Mouse (Mus musculus): ENCODE measurements at regions not wholly inside any gene's neighbourhood (a gene's known extent, or its start where the extent isn't known, plus 50 kb on each side); places are given as distances from the start of the nearest gene placed in this dataset.
A peak's percentile ranks its signal among the peaks of the same experiment; 100 is the strongest.

DNA sequence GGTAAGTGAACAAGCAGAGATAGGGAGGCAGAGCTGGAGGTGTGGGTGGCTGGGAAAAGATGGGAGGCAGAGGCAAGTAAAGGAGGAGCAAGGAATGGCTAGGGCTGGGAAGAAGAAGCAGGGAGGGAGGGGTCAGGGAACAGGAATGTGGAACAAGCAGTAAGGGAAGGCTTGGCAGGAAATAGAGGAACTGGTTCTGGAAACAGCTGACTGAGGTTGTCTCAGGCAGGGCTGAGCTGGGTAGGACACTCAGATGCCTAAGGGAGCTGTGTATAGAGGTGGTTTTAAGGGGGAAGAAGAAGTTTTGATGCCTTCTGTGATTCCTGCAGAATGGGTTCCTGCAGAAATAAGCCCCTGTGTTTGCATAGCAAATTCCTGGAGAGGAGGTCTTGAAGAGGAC, 92.7 kb downstream of the Nucb2 start:
- ATAC-seq (ENCODE audit: insufficient read depth, low FRiP score, low read depth): no peak
- no peak overlapping the region for H3K4me3 ChIP-seq (replicated peaks)
- no peaks in the 10 kb centered on the region for H3K4me1 ChIP-seq
- no peak overlapping the region for H3K27ac ChIP-seq
- H3K27me3 ChIP-seq (replicated peaks): no peaks in the 10 kb centered on the region
- H3K4me2 ChIP-seq: no peak overlapping the region
- no peaks in the 10 kb centered on the region for H3K36me3 ChIP-seq
- H3K9ac ChIP-seq: no peak overlapping the region
- H3K9me3 ChIP-seq: no peaks in the 10 kb centered on the region

DNA sequence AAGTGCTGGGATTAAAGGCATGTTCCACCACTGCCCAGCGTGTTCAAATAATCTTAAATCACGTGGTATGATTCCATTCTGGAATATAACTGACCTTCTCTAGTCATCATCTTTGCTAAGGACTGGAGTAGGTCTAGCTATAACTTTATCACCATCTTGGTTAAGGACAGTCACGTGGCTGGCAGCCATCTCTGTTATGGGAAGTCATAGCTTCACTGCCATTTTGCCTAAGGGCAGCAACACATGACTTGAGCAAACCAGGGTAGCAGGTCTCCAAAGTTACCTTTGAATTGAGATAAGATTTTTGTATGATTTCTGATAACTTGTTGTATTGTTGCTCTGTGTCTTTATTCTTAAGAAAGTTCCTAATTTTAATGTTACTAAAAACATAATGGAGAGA, 96.2 kb downstream of the Nucb2 start:
- no peak overlapping the region for H3K4me2 ChIP-seq
- no peaks in the 10 kb centered on the region for H3K4me1 ChIP-seq
- no peaks in the 10 kb centered on the region for H3K36me3 ChIP-seq
- WGBS: 85% methylated on average over 3 of the region's 3 CpGs
- no peak overlapping the region for H3K27ac ChIP-seq
- no peak overlapping the region for H3K9ac ChIP-seq
- H3K9me3 ChIP-seq: no peaks in the 10 kb centered on the region
- no peaks in the 10 kb centered on the region for H3K27me3 ChIP-seq (replicated peaks)
- ATAC-seq (ENCODE audit: insufficient read depth, low FRiP score, low read depth): no peak
- no peak overlapping the region for H3K4me3 ChIP-seq (replicated peaks)

DNA sequence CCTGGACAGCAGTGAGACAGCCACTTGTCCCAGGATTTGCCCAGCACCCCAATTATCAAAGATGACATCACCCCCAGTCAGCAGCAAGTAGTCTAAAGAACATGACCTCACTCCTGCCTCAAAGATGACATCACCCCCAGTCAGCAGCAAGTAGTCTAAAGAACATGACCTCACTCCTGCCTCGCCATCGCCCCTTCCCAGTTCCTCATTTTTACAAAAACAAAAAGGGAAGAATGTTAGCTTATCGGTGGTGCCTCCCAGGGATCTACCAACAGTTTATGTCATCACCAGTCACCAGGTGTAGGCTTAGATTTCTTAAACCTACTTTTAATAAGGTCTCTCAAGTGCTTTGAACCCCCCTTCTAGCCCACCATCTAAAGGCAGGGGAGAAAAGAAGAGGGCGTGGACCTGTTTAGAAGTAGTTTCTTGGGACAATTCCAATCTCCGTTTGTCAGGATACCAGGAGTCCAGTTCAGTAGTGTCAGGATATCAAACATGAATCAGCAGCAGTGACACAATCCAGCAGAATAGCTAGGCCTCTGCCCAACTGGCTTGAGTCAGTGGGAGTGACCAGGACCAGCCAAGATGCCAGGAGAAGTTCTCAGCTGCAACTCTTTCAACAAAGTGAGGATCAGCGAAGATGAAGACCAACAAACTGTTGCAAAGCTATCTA, 99.1 kb downstream of the Nucb2 start:
- ATAC-seq (ENCODE audit: insufficient read depth, low FRiP score, low read depth): no peak
- Histone ChIP-seq H3K4me3 (replicated peaks) (no peak overlapping the region), H3K4me2 (no peak overlapping the region), H3K9me3 (no peaks in the 10 kb centered on the region), H3K36me3 (no peaks in the 10 kb centered on the region), H3K27me3 (replicated peaks) (no peaks in the 10 kb centered on the region), H3K4me1 (0 out of 2 replicates have a peak, but pooled peaks cover 5% of the 10 kb centered on the region), H3K9ac (no peak overlapping the region), H3K27ac (no peak overlapping the region)
- 79% methylated on average over 6 of the region's 6 CpGs for WGBS

DNA sequence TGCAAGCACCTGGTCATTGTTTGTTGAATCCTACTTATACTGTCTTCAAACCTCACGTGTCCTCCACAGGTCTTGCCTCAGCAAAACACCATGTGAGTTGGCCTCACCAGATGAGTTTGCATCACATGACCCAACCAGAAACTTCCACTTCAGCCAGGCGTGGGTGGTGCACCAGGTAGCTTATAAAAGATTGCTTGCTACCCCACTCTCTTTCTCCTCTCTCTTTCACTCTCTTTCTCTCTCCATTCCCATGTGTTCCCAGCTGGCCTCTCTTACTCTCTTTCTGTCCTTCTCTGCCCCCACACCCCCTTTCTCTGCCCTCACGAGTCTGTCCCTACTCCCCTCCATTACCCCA, 99.6 kb downstream of the Nucb2 start:
- H3K4me3 ChIP-seq (replicated peaks): no peak overlapping the region
- H3K36me3 ChIP-seq: no peaks in the 10 kb centered on the region
- no peak overlapping the region for H3K4me2 ChIP-seq
- no peaks in the 10 kb centered on the region for H3K27me3 ChIP-seq (replicated peaks)
- ATAC-seq (ENCODE audit: insufficient read depth, low FRiP score, low read depth): no peak
- 81% methylated on average over 3 of the region's 3 CpGs for WGBS
- no peaks in the 10 kb centered on the region for H3K9me3 ChIP-seq
- 0 out of 2 replicates have a peak, but pooled peaks cover 5% of the 10 kb centered on the region for H3K4me1 ChIP-seq
- H3K27ac ChIP-seq: no peak overlapping the region
- H3K9ac ChIP-seq: no peak overlapping the region

DNA sequence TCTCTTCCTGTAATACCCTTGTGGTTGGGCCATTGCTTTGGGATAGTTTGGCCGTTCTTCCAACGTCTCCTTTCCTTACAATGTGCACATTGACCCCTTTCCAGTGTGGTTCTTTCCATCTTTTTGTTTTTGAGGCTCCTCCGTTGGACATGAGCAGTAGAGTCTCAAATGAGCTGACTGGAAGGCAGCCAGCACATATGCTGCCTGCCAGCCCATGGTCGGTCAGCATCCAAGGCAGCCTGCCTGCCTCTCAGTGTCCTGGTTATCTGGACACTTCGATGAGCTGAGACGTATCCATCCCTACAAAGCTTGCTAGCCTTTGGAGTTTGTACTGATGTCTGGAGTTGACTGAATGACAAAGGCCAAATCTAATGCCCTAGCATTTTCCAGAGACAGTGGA, 102.1 kb downstream of the Nucb2 start:
- no peak overlapping the region for H3K27ac ChIP-seq
- 64% methylated on average over 6 of the region's 6 CpGs for WGBS
- H3K9me3 ChIP-seq: no peaks in the 10 kb centered on the region
- H3K9ac ChIP-seq: no peak overlapping the region
- ATAC-seq (ENCODE audit: insufficient read depth, low FRiP score, low read depth): no peak
- H3K27me3 ChIP-seq (replicated peaks): no peaks in the 10 kb centered on the region
- H3K4me1 ChIP-seq: 0 out of 2 replicates have a peak, but pooled peaks cover 5% of the 10 kb centered on the region
- no peak overlapping the region for H3K4me2 ChIP-seq
- H3K4me3 ChIP-seq (replicated peaks): no peak overlapping the region
- H3K36me3 ChIP-seq: no peaks in the 10 kb centered on the region

DNA sequence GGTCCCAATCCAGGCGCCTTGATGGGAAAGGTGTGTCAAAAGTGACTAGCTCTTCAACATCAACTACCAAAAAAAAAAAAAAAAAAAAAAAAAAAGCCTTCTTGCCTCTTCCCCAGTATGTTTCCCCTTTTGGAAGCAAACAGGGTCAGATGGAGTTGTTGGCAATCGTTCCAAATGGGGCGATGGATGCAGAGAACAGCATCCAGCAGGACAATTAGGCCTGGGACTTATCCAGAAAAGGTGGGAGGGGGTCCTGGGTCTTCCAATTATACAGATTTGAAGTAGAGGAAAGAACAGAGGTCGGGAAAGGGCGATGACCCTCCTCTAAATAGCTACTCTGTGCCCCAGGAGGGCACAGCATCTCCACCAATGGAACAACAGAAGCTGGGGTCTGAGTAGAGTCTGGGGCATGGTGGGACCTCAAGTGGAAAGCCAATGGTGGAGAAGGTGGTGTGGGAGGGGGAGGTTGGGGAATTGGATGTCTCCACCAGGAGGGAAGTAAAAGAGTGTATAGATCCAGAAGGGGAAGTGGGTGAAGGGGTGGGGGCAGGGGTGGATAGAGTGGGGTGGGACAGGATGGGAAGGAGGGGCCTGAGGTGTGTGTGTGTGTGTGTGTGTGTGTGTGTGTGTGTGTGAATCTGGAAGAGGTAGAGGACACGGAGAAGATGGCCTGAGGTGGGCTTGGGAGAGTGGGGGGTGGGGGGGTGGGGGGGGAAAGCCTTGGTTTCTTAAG, 102.7 kb downstream of the Nucb2 start:
- Histone ChIP-seq H3K4me3 (replicated peaks) (no peak overlapping the region), H3K36me3 (no peaks in the 10 kb centered on the region), H3K4me1 (0 out of 2 replicates have a peak, but pooled peaks cover 5% of the 10 kb centered on the region), H3K4me2 (no peak overlapping the region), H3K27ac (no peak overlapping the region), H3K27me3 (replicated peaks) (no peaks in the 10 kb centered on the region), H3K9ac (no peak overlapping the region), H3K9me3 (no peaks in the 10 kb centered on the region)
- 61% methylated on average over 6 of the region's 6 CpGs for WGBS
- no peak for ATAC-seq (ENCODE audit: insufficient read depth, low FRiP score, low read depth)

DNA sequence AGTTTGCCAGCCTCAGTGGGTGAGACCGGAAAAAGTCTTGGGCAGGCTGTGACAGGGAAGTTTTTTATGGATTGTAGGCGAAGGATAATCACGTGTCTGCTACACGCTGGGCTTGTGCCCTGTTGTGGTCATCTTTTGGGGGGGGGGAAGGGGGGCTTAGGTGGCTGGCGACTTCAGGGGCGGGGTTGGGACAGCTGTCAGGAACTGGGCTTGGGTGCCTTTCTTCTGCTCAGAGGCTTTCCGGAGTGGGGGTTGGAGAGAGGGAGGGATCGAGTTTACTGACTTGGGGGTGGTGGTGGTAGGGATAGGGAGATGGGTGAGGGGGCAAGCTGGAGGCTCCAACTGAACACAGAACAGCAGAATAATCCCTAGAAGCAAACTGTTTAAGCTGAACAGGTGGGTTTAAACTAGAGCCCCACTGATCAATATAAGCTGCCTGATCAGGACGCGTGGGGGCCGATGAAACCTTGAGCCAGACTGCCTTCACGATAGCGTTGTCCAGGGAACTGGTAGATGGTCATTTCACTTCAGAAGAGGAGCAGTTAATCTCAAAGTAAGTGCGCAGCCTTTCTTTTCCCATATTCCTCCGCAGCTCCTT, 103.6 kb downstream of the Nucb2 start:
- peak overlapping the region; percentile 60 for H3K4me2 ChIP-seq
- H3K27me3 ChIP-seq (replicated peaks): no peaks in the 10 kb centered on the region
- H3K9me3 ChIP-seq: no peaks in the 10 kb centered on the region
- peak overlapping the region; percentile 31 for H3K4me3 ChIP-seq (replicated peaks)
- ATAC-seq (ENCODE audit: insufficient read depth, low FRiP score, low read depth): no peak
- no peak overlapping the region for H3K27ac ChIP-seq
- no peaks in the 10 kb centered on the region for H3K36me3 ChIP-seq
- 4% methylated on average over 15 of the region's 15 CpGs for WGBS
- no peak overlapping the region for H3K9ac ChIP-seq
- 0 out of 2 replicates have a peak, but pooled peaks cover 5% of the 10 kb centered on the region for H3K4me1 ChIP-seq

DNA sequence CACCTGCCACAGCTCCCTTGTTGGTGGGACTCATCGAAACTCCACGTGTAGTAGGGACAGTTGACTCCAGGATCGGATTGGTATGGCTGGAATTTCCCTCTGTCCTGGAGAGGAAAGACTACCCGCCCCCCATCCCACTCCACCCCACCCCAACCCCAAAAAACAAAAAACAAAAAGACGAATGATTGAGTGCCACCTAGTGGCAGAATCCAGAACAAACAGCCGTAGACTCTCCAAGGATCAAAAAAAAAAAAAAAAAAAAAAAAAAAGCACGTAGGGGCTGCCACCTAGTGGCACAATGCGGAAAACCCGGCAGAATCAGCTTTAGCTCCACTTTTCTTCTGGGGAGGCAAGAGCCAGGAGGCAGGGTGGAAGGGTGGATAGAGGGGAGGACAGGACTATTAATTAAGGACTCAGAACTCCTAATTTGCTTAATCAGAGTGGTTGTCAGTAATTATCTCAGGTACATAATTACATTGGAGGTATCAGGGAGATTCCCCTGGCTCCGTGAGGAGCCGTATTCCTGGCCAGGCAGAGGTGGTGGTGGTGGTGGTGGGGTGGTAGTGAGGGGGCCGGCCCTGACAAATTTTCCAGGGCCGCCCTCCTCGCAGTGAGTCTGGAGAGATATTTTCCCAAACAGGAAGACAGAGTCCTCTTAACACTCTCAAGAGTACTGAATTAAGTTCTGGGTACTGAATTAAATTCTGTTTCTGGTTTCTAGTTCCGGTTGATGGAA, 104.3 kb downstream of the Nucb2 start:
- Histone ChIP-seq H3K4me2 (peak overlapping the region; percentile 60), H3K9me3 (no peaks in the 10 kb centered on the region), H3K27ac (no peak overlapping the region), H3K27me3 (replicated peaks) (no peaks in the 10 kb centered on the region), H3K4me3 (replicated peaks) (peak overlapping the region; percentile 31), H3K4me1 (0 out of 2 replicates have a peak, but pooled peaks cover 5% of the 10 kb centered on the region), H3K9ac (no peak overlapping the region), H3K36me3 (no peaks in the 10 kb centered on the region)
- ATAC-seq (ENCODE audit: insufficient read depth, low FRiP score, low read depth): peak; percentile 53; the same call in 1 of the 2 replicates
- 24% methylated on average over 15 of the region's 15 CpGs for WGBS

DNA sequence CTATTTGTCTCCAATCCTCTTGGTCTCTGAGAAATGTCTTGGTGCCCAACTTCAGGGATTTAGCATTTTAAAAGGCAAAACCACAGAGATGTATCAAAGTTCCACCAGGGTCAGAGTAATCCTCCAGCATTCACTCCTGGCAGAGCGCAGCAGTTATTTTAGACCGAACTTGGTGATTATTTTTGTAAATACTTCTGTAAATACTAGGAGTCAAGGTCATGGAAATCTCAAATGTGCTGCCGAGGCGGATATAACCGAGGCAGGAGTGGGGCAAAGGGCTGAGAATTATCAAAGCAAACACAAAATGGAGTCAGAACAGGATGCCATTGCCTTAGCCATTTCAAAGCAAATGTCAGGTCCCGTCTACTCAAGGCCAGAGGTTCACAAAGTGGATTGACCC, 105.2 kb downstream of the Nucb2 start:
- Histone ChIP-seq H3K9ac (no peak overlapping the region), H3K27me3 (replicated peaks) (no peaks in the 10 kb centered on the region), H3K27ac (no peak overlapping the region), H3K4me3 (replicated peaks) (no peak overlapping the region), H3K4me2 (no peak overlapping the region), H3K4me1 (0 out of 2 replicates have a peak, but pooled peaks cover 5% of the 10 kb centered on the region), H3K9me3 (no peaks in the 10 kb centered on the region), H3K36me3 (no peaks in the 10 kb centered on the region)
- whole genome bisulfite sequencing: 47% methylated on average over 6 of the region's 6 CpGs
- no peak for ATAC-seq (ENCODE audit: insufficient read depth, low FRiP score, low read depth)

DNA sequence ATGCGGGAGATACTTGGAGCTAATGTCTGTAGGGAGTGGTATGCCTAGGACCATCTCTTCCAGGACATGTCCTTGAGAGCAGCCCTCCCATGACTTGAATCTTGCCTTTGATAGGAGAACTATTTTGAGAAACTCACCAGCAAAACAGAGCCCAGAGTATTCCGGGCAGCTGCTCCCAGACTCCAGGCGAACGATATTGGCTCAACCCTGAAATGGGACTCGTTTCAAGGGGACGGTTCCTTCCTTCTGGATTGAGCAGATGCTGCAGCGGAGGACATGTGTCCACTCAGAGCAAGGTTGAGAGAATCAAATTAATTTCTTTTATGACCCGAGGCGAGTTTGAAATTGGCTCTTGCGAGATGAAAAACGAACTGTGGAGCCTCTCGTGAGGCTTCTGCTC, 105.7 kb downstream of the Nucb2 start:
- Histone ChIP-seq H3K4me3 (replicated peaks) (no peak overlapping the region), H3K9me3 (no peaks in the 10 kb centered on the region), H3K4me1 (0 out of 2 replicates have a peak, but pooled peaks cover 5% of the 10 kb centered on the region), H3K4me2 (no peak overlapping the region), H3K27ac (no peak overlapping the region), H3K27me3 (replicated peaks) (no peaks in the 10 kb centered on the region), H3K36me3 (no peaks in the 10 kb centered on the region), H3K9ac (no peak overlapping the region)
- 79% methylated on average over 12 of the region's 12 CpGs for WGBS
- no peak for ATAC-seq (ENCODE audit: insufficient read depth, low FRiP score, low read depth)

DNA sequence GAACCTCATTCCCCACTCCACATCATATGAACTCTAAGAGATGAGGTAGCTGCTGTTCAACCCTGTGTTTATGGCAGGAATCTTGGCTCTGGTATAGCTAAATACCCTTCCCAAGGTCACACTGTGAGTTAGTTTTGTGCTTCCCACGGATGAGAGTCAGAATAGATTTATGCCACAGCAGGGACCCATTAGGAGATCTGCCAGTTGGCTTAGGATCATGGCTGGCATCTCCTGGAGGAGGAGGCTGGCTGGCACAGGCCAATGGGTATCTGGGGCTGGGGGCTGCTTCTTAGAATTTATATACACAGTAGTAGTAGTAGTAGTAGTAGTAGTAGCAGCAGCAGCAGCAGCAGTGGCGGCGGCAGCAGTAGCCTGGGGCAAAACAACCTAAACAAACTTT, 111.8 kb downstream of the Nucb2 start:
- H3K9ac ChIP-seq: no peak overlapping the region
- H3K4me2 ChIP-seq: no peak overlapping the region
- no peak overlapping the region for H3K4me3 ChIP-seq (replicated peaks)
- 62% methylated on average over 3 of the region's 3 CpGs for WGBS
- no peaks in the 10 kb centered on the region for H3K36me3 ChIP-seq
- H3K4me1 ChIP-seq: no peaks in the 10 kb centered on the region
- H3K9me3 ChIP-seq: no peaks in the 10 kb centered on the region
- no peaks in the 10 kb centered on the region for H3K27me3 ChIP-seq (replicated peaks)
- no peak for ATAC-seq (ENCODE audit: insufficient read depth, low FRiP score, low read depth)
- H3K27ac ChIP-seq: no peak overlapping the region

DNA sequence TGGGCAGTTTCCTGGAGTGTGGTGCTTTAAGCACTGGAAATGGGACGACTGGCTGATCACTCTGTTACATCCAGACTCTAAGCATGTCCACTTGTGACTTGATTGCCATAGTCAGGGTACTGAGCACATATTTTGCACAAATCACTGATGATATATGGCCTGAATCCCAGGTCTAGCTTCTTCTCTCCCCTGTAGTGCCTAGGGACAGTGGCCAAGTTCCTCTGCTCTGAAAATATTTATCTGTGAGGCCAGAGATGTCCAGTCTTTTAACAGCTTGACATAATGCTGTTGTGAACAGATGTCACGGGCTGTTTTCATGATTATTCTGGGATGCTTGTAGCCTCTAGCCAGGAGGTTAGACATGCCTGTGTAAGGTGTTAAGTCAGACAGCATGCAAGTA, 115.5 kb downstream of the Nucb2 start:
- WGBS: 73% methylated on average over 2 of the region's 2 CpGs
- H3K36me3 ChIP-seq: no peaks in the 10 kb centered on the region
- H3K4me3 ChIP-seq (replicated peaks): no peak overlapping the region
- no peaks in the 10 kb centered on the region for H3K4me1 ChIP-seq
- H3K27me3 ChIP-seq (replicated peaks): no peaks in the 10 kb centered on the region
- H3K4me2 ChIP-seq: no peak overlapping the region
- ATAC-seq (ENCODE audit: insufficient read depth, low FRiP score, low read depth): no peak
- no peak overlapping the region for H3K9ac ChIP-seq
- H3K27ac ChIP-seq: no peak overlapping the region
- H3K9me3 ChIP-seq: no peaks in the 10 kb centered on the region
